Mouse (Mus musculus) activated CD4-positive, CD25-positive, alpha-beta regulatory T cell, adult 9 weeks (primary cell): ENCODE data around the gene Aqp1. TPM values are rescaled to one million over a fixed set of nuclear protein-coding genes. Genes with fewer than 3 reads are reported as not detected.

Source experiments
- polyA plus RNA-seq: library from polyadenylated mRNA; unstranded; fragments of 100-300 nt; shearing (Covaris generic); gene quantifications from one replicate; pipeline ENCODE4 v1.2.1, GENCODE M21; 2017

Gene Aqp1
- 1.3 TPM for polyA plus RNA-seq

DNA sequence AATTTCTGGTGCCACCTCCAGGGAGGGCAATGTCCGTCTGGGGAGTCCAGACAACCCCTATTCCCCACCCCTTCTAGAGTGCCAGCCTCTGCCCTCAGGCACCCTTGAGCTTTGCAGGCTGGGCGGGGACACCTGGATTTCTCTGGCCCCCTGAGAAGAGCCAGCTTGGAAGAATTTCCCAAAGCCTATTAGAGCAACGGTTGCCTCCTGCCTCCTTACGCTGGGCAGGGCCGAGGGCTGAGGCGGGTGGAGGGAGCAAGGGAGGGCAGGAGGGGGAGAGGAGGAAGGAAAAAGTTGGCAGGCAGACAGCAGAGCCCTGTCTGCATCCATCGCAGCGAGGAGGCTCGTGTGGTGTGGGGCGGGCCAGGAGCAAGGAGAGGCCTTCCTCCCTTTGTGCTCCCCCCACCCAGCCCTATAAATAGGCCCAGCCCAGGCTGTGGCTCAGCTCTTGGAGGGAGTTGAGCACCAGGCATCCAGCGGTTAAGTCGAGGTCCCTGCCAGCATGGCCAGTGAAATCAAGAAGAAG lies at the start of gene Aqp1:
TSS of gene Aqp1 (plus strand) at position 444 of the 526 bp plus-strand sequence.

DNA sequence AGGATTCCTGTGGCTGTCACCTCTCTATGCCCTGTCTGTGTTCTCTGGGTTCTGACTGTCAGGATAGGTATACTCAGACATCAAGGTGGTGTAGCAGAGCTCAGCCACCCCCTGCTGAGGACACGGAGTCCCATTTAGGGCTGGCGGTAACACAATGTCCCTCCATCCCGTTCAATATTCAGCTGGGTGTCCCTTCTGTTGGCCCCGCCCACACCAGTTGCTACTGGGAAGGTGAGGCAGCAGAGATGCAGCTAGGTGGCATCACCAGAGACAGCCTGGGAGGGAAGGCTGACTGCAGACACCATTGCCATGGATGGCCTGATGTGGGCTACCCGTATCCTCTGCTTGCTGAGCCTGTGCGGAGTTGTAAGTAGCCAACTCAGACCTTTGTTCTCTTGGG lies 39.8 kb downstream of the Aqp1 start, which contains the start of gene Ghrhr:
TSS of gene Ghrhr (plus strand) at position 220 of the 400 bp plus-strand sequence.

Other genes starting within 250 kb of the Aqp1 start
- gene Crhr2, start 203.4 kb upstream of the Aqp1 start, polyA plus RNA-seq = not detected
- not detected for gene Inmt, start 161.4 kb upstream of the Aqp1 start, polyA plus RNA-seq
- 0.66 TPM for gene Mindy4, start 133.0 kb upstream of the Aqp1 start, polyA plus RNA-seq
- gene Ghrhr, start 39.9 kb downstream of the Aqp1 start, polyA plus RNA-seq = not detected
- gene Adcyap1r1, start 115.5 kb downstream of the Aqp1 start, polyA plus RNA-seq = not detected